In genomic region chr1:84436281-84436680, GRCm38 (mm10) we compare ENCODE assay signal across 26 mouse cellular contexts.
DNase-seq lines count a peak whose midpoint lies in the region; ATAC-seq and TF ChIP-seq lines count a peak whose summit lies in the region.
"Had no signal": no experiment of that assay in that cellular context is flagged by ENCODE, and none has a peak within 500 bp of the region (broad histone marks: within the 10 kb centered on the region; RNA-seq: fewer than 3 reads in every experiment).

No protein-coding gene starts in this region.

- no peaks in the 10 kb centered on the region; the same call in 1 of the 2 replicates for H3K27me3 ChIP-seq in kidney, adult 2 months (replicated peaks; ENCODE audit: control insufficient read depth, insufficient read depth, low read length)
- no peaks in the 10 kb centered on the region for H3K27me3 ChIP-seq in hindbrain, embryonic 13.5 days
- H3K27me3 ChIP-seq: forebrain, embryonic 13.5 days; heart, embryonic 13.5 days; hindbrain, embryonic 15.5 days; lung, embryonic 15.5 days had no signal

- no peak overlapping the region for H3K9ac ChIP-seq in hindbrain, embryonic 13.5 days
- H3K9ac ChIP-seq: forebrain, embryonic 13.5 days; heart, embryonic 13.5 days; hindbrain, embryonic 15.5 days; liver, embryonic 14.5 days; lung, embryonic 15.5 days had no signal

- no peak overlapping the region for H3K27ac ChIP-seq in kidney, adult 2 months (ENCODE audit: insufficient read depth, low read depth, low read length)
- no peak overlapping the region for H3K27ac ChIP-seq in hindbrain, embryonic 13.5 days
- H3K27ac ChIP-seq: forebrain, embryonic 13.5 days; heart, embryonic 13.5 days; hindbrain, embryonic 15.5 days; liver, embryonic 14.5 days; lung, embryonic 15.5 days; stomach, postnatal 0 days had no signal

- WGBS in kidney, adult 2 months = 69% methylated on average over 1 of the region's 1 CpGs
- 75% methylated on average over 1 of the region's 1 CpGs for WGBS in hindbrain, embryonic 13.5 days

- TF ChIP-seq POLR2A in kidney, adult 2 months (IDR thresholded peaks at IDR 0.05; ENCODE audit: low read depth, low read length) = no peak

- H3K36me3 ChIP-seq in kidney, adult 2 months (ENCODE audit: control insufficient read depth, insufficient read depth, low read length) = no peaks in the 10 kb centered on the region
- H3K36me3 ChIP-seq in hindbrain, embryonic 13.5 days = peaks cover 8% of the 10 kb centered on the region
- H3K36me3 ChIP-seq: G1E; heart, embryonic 13.5 days; lung, embryonic 15.5 days had no signal

- H3K4me3 ChIP-seq in kidney, adult 2 months (ENCODE audit: insufficient read depth, low read depth, low read length) = no peak overlapping the region
- no peak overlapping the region for H3K4me3 ChIP-seq in hindbrain, embryonic 13.5 days
- H3K4me3 ChIP-seq: erythroblast, embryonic 14.5 days; forebrain, embryonic 13.5 days; heart, embryonic 13.5 days; hindbrain, embryonic 15.5 days; lung, embryonic 15.5 days had no signal

- DNase-seq in kidney, postnatal 4 days = peak; percentile 16 to 29
- DNase-seq in kidney, adult 2 months = no peak
- peak; percentile 67 for DNase-seq in 3T3-L1 (ENCODE audit: low read depth, low spot score)
- peak; percentile 12 for DNase-seq in adipocyte (ENCODE audit: low spot score)
- DNase-seq in adrenal gland, postnatal 25 days = peak; percentile 62
- no peak for DNase-seq in thymus, postnatal 4 days
- no peak for DNase-seq in left cerebral cortex, adult 11 months (ENCODE audit: low spot score)
- DNase-seq: cerebellum, adult 18-20 months; cerebellum, postnatal 14 days; gastrocnemius, postnatal 10 days; heart, postnatal 10 days; kidney, adult 8-10 months; kidney, postnatal 36 days; liver; midbrain, embryonic 14.5 days; right cerebral cortex, postnatal 4 days had no signal

- H3K9me3 ChIP-seq in hindbrain, embryonic 13.5 days = no peaks in the 10 kb centered on the region
- H3K9me3 ChIP-seq: forebrain, embryonic 13.5 days; hindbrain, embryonic 15.5 days; lung, embryonic 15.5 days had no signal

- H3K4me2 ChIP-seq in hindbrain, embryonic 13.5 days = no peak overlapping the region
- H3K4me2 ChIP-seq: forebrain, embryonic 13.5 days; heart, embryonic 13.5 days; hindbrain, embryonic 15.5 days; lung, embryonic 15.5 days had no signal

- H3K4me1 ChIP-seq in kidney, adult 2 months (ENCODE audit: control insufficient read depth, insufficient read depth, low read length) = no peaks in the 10 kb centered on the region
- H3K4me1 ChIP-seq in hindbrain, embryonic 13.5 days (replicated peaks) = no peaks in the 10 kb centered on the region; the same call in 1 of the 2 replicates
- H3K4me1 ChIP-seq: forebrain, embryonic 13.5 days; heart, embryonic 13.5 days; hindbrain, embryonic 15.5 days; lung, embryonic 15.5 days had no signal

- no peak for ATAC-seq in hindbrain, embryonic 13.5 days (ENCODE audit: low FRiP score)
- ATAC-seq: forebrain, embryonic 13.5 days; inflammation-experienced regulatory T-cells, adult 6 months had no signal

- TF ChIP-seq CTCF in kidney, adult 2 months (conservative IDR thresholded peaks at IDR 0.05; ENCODE audit: insufficient read depth, insufficient read length, low read depth, low read length) = no peak

Comparison
In these comparisons a context has a peak if more than half of its experiments do, and no peak if none do; other contexts are left out.
1. DNase-seq: peak in kidney, postnatal 4 days (2 of 2), 3T3-L1 (single experiment), adipocyte (single experiment) and adrenal gland, postnatal 25 days (single experiment); none in kidney, adult 2 months (single experiment), thymus, postnatal 4 days (single experiment) and left cerebral cortex, adult 11 months (single experiment).